Mouse (Mus musculus) right cerebral cortex, adult 18-20 months (tissue): ENCODE data around the gene Klc3.

ENCODE experiments used
- DNase-seq: peaks from one replicate; pipeline ENCODE4 v3.0.0; 2022; ENCODE audit warnings: mixed read lengths

The Klc3 gene

DNA sequence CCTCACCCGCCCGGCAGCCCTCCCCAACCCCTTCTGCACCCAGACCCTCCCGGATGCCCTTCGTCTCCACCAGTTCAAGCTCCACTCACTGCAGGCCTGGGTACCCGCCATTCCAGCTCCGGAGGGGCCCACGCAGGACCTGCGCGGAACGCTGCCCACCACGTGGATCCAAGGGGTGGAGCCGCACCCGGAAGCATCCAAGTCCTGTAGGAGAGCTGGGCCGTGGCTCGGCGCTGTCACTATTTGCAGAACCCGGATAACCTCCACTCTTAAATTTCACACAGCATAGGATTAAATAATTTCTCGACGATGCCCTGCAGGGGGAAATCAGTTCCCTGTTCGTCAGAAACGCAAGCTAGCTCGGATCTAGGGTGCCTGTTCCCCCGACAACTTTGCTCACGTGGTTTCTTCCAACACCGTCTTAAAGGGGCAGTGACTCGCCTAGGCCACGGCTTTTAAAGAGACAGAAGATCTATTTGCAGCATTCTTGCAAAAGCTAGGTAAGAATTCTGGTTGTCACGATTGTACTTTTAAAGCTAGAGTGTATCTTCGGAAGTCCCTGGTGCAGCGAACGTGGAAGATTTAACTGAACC is 44.5 kb downstream of the Klc3 start, which contains the start of the genes Cd3eap and Ppp1r13l:
Cd3eap (minus strand) TSS at position 185 of the 593 bp plus-strand sequence.
Ppp1r13l (plus strand) TSS at position 451 of the 593 bp plus-strand sequence.
- peak; percentile 90 for DNase-seq

DNA sequence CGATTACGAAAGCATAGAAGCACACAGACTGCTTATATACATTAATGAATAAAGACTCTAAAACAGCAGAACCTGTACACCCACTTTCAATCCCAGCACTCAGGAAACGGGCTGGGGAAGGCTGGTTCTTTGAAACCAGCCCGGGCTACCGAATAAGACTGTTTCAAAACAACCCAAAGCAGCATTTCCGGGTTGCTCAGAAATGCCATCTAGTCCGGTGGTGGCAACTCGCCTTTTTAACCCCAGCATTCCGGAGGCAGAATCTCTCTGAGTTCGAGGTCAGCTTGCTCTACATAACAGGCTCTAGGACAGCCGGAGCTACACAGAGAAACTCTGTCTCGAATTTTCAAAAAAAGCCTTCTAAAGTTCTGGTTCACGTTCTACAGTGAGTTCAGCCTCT is 45.3 kb downstream of the Klc3 start:
- DNase-seq: no peak

DNA sequence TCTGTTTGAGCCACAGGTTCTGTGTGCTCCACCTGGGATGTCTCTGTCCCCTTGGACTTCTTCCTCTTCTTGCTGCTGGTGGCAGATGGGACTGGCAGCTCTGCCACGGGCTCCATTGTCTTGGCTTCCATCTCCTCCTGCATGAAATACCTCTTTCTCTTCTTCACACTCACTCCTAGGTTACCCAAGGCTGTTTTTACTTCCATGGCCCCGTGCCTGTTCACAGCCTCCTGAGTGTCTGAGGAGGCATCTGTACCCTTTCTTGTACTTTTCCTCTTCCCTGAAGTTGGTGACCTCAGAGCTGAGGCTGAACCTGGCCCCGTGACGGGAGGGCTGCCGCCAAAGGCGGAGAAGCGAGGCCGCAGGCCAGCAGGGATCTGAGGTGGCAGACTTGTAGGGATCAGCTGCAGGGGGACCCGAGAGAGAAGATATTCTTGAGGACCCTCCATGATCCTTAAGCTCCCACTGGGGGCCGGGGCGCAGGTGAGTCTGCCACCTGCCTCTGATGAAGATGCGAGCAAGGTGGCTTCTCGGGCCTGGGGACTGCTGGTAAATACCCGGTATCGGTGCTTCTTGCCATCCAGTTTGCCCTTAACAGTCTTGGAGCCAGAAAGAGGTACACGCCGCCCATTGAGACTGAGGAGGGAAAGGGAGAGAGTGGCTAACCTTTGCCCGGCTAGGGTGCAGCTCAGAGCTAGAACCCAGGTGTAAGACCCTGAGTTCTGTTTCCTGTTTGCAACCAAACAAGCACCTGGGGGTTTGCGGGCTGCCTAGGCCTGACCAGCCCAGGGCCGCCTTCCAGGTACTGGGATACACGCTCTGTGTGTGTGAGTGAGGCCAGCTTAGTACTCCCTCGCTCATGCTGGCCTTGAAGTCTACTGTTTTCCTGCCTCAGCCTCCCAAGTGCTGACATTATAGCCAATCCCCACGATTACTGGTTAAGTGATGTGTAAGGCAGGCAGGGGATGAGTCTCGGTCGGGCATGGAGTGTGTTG is 46.2 kb downstream of the Klc3 start:
- no peak for DNase-seq

DNA sequence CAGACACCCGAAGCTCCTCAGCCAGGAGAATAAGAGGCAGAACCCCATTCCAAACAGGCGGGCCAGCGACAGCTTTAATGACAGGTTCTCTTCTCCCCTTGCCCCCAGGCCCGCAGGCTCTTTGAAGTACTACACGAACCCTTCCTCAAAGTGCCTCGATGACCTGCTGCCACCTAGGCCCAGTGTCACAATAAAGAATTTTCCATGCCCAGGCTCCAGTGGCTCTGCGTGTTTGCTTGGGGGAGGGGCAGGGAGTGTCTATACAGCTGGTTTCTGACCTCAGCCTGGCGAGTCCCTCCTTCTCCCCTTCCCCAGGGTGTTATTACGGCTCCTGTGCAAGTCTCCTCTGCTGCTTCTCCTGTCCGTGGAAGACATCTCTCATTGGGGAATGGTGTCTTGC is 47.6 kb downstream of the Klc3 start:
- DNase-seq: no peak

DNA sequence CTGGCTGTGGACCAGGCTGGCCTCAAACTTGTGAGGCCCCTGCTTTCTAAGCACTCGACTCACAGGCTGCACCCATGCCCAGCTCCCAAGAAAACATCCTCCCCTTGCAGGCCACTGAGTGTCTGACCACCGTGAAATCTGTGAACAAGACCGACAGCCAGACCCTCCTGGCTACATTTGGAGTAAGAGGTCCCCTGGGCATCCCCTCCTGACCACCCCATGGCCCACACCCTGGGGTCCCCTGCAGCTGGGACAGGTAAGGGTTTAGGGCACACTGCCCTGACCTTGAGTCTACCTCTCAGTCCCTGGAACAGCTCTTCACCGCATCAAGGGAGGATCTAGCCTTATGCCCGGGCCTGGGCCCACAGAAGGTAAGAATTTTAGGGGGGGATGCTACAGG is 48.9 kb downstream of the Klc3 start:
- DNase-seq: no peak

DNA sequence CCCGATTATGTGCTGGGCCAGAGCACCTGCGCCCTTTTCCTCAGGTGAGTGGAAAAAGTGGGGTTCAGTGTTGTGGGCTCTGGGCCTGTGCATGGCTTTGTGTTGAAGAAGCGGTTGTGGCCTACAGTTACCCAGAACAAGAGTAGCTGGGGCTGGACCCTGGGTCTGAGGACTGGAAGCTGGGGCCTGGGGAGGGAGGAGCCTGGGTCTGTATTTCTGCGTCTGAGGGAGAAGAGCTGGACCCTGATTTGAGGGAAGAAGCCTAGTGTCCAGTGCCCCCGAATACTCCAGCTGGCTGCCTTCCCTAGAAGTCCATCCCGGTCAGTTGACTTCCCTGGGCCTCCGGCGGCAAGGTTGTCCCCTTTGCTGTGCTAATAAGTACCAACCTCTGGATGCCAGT is 53.7 kb downstream of the Klc3 start:
- DNase-seq: no peak

DNA sequence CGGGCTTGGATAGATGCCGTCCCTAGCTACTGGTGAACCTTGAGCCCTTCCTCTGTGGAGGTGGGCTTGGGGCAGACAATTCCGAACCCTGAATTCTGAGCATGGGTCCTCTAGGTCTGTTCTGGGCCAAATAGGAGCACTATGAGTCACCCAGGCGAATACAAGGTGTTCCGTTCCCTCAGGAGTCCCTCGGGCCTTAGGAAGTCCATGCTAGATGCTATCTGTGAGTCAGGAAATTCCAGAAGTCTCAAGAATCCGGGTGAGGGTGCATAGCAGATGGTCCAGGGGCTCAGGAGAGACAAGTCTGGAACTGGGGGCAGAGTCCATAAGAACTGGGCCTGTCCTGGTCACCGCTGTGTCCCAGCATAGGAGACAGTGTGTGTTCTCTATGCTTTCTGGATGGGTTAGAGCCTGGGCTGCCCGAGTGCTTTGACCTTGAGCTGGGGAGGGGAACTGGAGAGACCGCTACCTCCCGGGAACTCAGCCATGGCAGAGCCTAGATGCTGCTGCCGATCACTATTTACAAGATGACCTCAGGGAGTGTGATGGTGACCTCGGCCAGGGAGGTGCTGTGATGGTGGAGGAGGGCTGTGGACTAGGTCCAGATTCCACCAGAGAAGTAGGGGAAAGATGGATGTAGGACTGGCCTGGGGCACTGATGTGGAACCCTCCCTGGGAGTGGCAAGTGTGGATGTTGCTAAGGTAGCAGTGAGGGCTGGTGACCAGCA is 54.6 kb downstream of the Klc3 start:
- DNase-seq: no peak

DNA sequence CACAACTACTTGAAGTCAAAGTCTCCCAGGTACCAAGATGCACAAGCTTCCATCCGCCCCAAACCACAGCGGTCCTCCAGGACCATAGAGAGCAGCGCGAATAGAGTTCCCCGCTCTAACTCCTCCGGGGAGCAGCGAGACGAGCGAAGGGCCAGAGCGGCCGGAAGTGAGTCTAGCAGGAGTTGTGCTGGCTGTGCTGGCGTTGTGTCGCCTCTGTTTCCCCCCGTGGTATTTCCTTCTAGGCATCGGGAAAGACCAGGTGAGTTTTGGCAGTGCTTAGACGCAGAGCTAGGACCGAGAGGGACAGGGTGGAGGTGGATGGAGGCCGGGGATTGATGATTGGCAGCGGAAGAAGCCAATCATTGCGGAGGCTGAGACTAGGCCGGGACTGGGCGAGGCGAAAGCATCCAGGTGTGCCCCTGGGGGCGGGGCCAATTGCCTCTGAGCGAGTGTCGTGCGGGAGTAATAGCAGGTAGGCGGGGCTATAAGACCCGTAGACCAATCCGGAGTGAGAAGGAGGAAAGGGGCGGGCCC is 58.9 kb downstream of the Klc3 start:
- DNase-seq: peak; percentile 97
